Mouse (Mus musculus) heart, postnatal 25 days (tissue): ENCODE data around the gene Cks1b. TPM values are rescaled to one million over a fixed set of nuclear protein-coding genes. Genes with fewer than 3 reads are reported as not detected.

Source experiments
- DNase-seq: peaks from one replicate; pipeline ENCODE4 v3.0.0; 2022; ENCODE audit warnings: low spot score
- intact Hi-C: fragments of 180-260 bp; cut with DNase I; formaldehyde crosslinking; loops from one replicate; pipeline ENCODE4 v1.15.1; 2025
- total RNA-seq, 2 experiments: library from RNA; stranded (reverse); gene quantifications; 2 replicates each; pipeline ENCODE4 v1.2.3; 2021

Cks1b gene
- total RNA-seq, 2 experiments from 2014 or later, result 4.1 to 4.7 TPM

- intact Hi-C loops, result no loop called here
- no peak for DNase-seq
Observed at GRCm38 (mm10) chr3:89408448-89408847, 9.7 kb downstream of the Cks1b start.

- no peak for DNase-seq
- intact Hi-C loops, result loop anchor here (2.0 kb wide), 1 partner anchor 42 kb away; no protein-coding TSS in a partner anchor
Observed at GRCm38 (mm10) chr3:89406887-89407286, 11.3 kb downstream of the Cks1b start.

- no peak for DNase-seq
- intact Hi-C loops, result no loop called here
Observed at GRCm38 (mm10) chr3:89402693-89403092, 15.5 kb downstream of the Cks1b start, which contains the start of gene Lenep. Lenep (minus strand) TSS chr3:89402793.

- intact Hi-C loops, result no loop called here
- no peak for DNase-seq
Observed at GRCm38 (mm10) chr3:89401329-89401728, 16.9 kb downstream of the Cks1b start.

GRCm38 (mm10) chr3:89396654-89397005, 21.6 kb downstream of the Cks1b start:
- no peak for DNase-seq
- intact Hi-C loops, result loop anchor here (2.0 kb wide), 3 partner anchors 16 to 84 kb away; no protein-coding TSS in a partner anchor

- intact Hi-C loops, result loop anchor here (2.0 kb wide), 3 partner anchors 17 to 85 kb away; no protein-coding TSS in a partner anchor
- DNase-seq, result peak; percentile 58
Observed at GRCm38 (mm10) chr3:89395806-89396653, 22.2 kb downstream of the Cks1b start.

- DNase-seq, result no peak
- intact Hi-C loops, result no loop called here
Observed at GRCm38 (mm10) chr3:89395419-89395805, 22.8 kb downstream of the Cks1b start.

- no peak for DNase-seq
- intact Hi-C loops, result no loop called here
Observed at GRCm38 (mm10) chr3:89394894-89395256, 23.3 kb downstream of the Cks1b start.

GRCm38 (mm10) chr3:89394006-89394893, 23.9 kb downstream of the Cks1b start, which contains the start of gene Zbtb7b:
Zbtb7b (minus strand) TSS chr3:89394776.
- intact Hi-C loops, result no loop called here
- peak; percentile 78 for DNase-seq

- intact Hi-C loops, result no loop called here
- peak; percentile 99 for DNase-seq
Observed at GRCm38 (mm10) chr3:89393605-89394004, 24.6 kb downstream of the Cks1b start.

GRCm38 (mm10) chr3:89392871-89393311, 25.3 kb downstream of the Cks1b start:
- DNase-seq, result no peak
- intact Hi-C loops, result no loop called here

GRCm38 (mm10) chr3:89391663-89392511, 26.3 kb downstream of the Cks1b start:
- intact Hi-C loops, result no loop called here
- peak; percentile 60 for DNase-seq

- DNase-seq, result no peak
- intact Hi-C loops, result no loop called here
Observed at GRCm38 (mm10) chr3:89390699-89391662, 27.2 kb downstream of the Cks1b start.

GRCm38 (mm10) chr3:89390111-89390515, 28.1 kb downstream of the Cks1b start:
- DNase-seq, result no peak
- intact Hi-C loops, result no loop called here

- DNase-seq, result no peak
- intact Hi-C loops, result no loop called here
Observed at GRCm38 (mm10) chr3:89388901-89389740, 29.1 kb downstream of the Cks1b start.

- no peak for DNase-seq
- intact Hi-C loops, result no loop called here
Observed at GRCm38 (mm10) chr3:89388134-89388881, 29.9 kb downstream of the Cks1b start.

GRCm38 (mm10) chr3:89387632-89388031, 30.6 kb downstream of the Cks1b start:
- no peak for DNase-seq
- intact Hi-C loops, result no loop called here
